Mouse (Mus musculus): ENCODE measurements around the gene Pafah1b2.

GRCm38 (mm10) chr9:45941329-45941888 lies 71.1 kb downstream of the Pafah1b2 start:
- TF ChIP-seq CTCF (conservative IDR thresholded peaks at IDR 0.05; ENCODE audit: low read length) (no peak), POU5F1 (IDR thresholded peaks at IDR 0.05; ENCODE audit: borderline replicate concordance, low read length) (no peak), NANOG (IDR thresholded peaks at IDR 0.05; ENCODE audit: borderline replicate concordance, low read length) (no peak)

Measured in E14TG2a.4 (cell line).